Mouse (Mus musculus): Measurements from ENCODE around the gene Samd11.
A peak's percentile ranks its signal among the peaks of the same experiment; 100 is the strongest.

Samd11 gene

DNA sequence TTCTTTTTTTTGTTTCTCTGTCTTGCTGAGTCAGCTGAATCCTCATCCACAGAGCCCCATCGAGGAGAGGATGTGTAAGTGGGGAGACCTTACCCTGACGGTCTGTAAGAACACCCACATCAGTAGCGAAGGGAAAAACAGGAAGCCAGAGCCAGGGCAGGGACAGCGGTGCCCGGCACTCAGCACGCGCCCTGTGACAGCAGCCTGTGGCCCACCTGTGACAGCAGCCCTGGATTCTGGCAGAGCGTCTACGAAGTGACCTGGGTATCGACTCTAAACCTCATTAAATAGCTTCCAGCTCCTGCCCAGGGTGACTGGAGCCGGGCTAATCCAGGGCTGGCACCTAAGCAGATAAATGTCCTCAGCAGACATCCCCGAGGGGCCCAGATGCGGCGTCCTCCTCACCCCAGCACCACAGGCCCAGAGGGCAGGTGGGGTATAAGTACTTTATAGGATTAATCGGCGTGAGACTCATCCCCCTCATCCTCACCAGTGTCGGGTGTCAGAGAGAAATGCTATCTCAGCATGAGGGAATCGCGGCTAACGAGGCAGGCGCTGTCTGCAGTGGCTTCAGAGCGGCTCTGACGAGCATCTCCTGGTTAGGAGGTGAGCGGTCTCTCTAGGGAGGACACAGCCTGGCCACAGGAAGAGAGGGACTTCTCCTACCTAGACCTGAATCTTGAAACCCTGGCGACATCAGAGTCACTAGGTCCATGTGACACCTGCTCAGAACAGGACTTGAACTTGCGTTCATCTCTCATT lies at the start of gene Samd11:
Gene Samd11, minus strand, starts transcription at position 580 of the 762 bp plus-strand sequence.
- no peak for DNase-seq (ENCODE audit: low spot score)

DNA sequence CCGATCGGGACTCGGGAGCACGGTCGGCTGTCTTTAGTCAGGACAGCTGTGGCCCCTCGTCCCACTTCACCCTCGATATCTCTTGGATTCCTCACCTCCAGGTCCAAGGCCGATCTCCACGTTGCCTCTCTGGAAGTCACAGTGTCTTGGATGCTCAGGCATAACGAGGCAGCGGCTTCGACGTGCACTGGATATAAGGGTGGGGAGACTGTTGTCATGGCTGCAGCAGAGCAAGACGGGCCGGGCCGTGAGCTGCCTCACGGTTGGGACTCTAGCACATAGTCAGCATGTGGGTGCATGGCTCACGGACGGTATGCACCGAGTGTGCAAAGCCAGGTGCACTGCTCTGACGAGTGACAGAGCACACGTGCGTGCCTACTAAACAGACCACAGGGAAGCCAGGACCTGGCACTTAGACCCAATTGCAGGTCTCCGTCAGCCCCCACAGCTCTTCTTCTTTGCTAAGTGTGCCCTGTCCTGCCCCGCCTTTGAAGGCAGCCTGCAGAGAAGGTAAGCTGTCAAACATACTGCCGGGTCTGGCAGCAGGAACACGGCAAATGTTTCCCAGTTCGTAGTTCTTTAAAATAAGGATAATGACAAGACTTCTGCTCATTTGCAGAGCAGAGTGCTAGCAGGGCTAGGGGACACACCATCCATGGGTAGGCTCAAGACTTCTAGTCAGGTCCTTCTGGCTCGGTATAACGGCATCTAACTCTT lies 938 bp downstream of the Samd11 start:
- no peak for DNase-seq (ENCODE audit: low spot score)

DNA sequence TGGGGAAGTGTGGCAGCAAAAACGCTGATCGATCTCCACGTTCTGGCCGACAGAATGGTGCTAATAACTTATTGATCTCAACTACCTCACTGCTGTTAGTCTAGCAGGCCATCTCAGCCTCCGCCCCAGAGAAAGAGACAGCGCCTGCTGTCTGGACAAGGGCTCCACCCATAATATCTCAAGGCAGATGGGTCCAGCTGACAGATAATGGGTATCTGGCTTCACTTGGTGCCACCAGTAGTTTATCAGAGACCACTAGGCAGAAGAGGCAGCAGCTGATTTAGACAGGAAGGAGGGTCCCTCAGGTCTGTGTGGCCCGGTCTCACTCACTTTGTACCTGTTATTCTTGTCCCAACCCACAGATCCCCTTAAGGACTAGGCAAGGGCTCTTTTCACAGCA lies 2.4 kb downstream of the Samd11 start:
- DNase-seq (ENCODE audit: low spot score), result no peak

DNA sequence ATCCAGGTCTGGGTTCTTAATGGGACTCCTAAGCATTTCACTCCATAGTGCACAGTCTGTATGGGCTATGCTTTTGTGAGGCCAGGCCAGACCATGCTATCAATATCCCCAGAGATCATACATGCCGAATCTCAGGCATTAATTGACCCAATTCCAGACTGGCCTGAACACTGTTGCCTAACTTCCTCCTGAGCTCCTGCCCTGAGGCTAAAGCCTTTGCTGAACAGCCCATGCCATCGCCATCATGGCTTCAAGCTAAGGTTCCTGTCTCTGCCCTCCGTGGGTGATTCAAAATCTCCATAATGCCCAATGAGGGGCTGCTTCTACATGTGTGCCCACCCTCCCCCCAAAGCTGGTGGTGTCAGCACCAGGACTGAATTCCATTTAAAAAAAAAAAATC lies 2.8 kb downstream of the Samd11 start:
- DNase-seq (ENCODE audit: low spot score), result no peak

- DNase-seq (ENCODE audit: low spot score), result no peak
Observed at GRCm38 (mm10) chr4:156252140-156252539, 3.3 kb downstream of the Samd11 start.

- DNase-seq (ENCODE audit: low spot score), result no peak
Observed at GRCm38 (mm10) chr4:156251081-156251480, 4.4 kb downstream of the Samd11 start.

DNA sequence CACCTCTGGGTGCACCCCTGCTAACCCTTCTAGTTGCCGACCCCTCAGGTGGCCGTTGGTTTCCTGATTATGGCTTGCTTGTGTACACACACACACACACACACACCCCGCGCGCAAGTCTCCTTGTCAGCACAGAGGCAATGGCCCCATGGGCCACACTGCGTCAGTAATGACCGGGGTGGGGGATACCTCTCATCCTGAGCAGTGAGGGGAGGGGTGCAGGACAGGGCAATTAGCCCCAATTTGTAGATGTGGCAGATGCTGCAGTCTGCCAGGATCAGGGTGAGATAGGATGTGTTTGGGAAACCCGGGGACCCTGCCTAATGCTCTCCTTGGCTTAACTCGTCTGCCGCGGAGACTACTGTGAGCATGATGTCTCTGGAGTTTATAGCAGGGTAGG lies 5.9 kb downstream of the Samd11 start:
- no peak for DNase-seq (ENCODE audit: low spot score)

- no peak for DNase-seq (ENCODE audit: low spot score)
Observed at GRCm38 (mm10) chr4:156236651-156237447, 18.6 kb downstream of the Samd11 start.

DNA sequence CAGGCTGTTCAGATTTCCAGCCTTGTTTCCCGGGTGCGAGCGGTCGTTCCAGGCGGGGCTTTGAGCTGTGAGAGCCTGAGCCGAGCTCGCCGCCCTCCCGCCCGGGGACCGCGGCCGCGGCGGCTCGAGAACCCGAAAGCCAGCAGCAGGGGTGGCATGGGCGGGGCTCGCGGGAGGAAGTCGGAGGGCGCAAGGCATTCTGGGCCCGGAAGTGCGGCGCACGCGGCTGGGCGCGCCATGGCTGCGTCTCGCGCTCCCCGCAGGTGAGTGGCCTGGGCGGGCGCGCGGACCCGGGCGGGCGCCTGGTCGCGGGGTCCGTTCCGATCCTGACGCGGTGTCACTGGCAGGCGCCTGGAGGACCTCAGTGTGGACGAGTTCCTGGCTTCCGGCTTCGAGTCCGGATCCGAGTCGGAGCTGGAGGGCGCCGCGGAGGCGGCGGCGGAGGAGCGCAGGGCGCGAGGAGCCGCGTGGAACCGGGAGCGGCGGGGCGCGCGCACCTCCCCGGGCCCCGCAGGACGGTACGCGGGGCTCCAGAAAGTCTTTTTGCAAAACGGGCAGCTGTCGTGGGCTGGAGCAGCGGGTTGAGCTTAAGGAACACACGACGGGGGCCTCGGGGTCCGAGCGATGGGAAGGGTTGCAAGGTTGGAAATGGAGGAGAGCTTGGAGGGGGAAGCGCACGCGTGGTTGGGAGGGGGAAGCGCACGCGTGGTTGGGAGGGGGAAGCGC lies 19.5 kb downstream of the Samd11 start, which contains the start of gene Noc2l:
Gene Noc2l, plus strand, starts transcription at position 203 of the 726 bp plus-strand sequence.
- peak; percentile 70 for DNase-seq (ENCODE audit: low spot score)

- DNase-seq (ENCODE audit: low spot score), result no peak
Observed at GRCm38 (mm10) chr4:156235360-156235770, 20.1 kb downstream of the Samd11 start.

DNA sequence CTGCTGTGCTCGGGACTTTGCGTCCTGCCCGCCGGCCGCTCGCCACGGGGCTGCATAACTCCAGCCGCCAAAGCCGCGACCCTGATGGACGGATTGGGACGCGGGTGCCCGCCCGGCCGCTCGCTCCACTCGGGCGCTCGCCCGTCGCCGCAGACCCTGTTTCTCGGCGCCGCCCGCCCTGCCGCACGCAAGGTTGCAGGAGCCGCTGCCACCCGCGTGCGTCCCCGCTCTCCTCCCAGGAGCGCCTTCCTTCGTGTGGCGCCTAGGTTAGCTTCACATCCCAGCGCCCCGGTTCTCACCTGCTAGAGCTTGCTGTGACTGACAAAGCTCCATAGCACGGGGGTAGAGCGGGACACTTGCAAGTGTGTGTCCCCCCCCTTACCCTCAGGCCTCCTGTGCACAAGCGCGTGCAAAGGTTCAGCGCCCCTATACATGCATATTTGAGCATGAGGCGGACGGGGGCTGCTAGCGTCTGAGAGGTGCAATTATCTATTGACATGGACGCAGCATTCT lies 20.7 kb downstream of the Samd11 start, which contains the start of gene Plekhn1:
Gene Plekhn1, minus strand, starts transcription at position 157 of the 513 bp plus-strand sequence.
- DNase-seq (ENCODE audit: low spot score), result no peak

DNA sequence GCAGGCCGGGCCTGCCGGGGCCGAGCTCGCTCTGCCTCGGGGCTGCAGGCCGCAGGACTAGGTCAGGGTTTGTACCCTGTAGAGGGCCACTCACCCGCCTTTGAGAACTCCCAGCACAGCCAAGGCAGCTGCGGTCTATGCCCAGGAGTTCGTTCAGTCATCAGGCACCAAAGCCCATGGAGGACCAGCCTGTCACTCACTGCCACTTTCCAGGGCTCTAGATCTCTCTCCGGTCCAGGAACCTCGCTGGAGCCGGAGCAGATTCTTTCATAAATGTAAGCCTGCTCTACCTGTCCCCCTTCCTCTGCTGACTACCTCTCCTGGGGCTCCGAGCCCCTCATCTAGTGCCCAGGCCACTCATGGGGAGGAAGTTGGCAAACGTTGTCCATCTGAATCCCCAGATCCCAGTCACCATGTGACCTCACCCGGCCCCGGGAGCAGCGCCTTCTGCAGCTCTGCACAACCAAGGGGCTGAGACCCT lies 21.4 kb downstream of the Samd11 start:
- no peak for DNase-seq (ENCODE audit: low spot score)

GRCm38 (mm10) chr4:156228393-156229024 lies 26.9 kb downstream of the Samd11 start:
- DNase-seq (ENCODE audit: low spot score), result no peak

DNA sequence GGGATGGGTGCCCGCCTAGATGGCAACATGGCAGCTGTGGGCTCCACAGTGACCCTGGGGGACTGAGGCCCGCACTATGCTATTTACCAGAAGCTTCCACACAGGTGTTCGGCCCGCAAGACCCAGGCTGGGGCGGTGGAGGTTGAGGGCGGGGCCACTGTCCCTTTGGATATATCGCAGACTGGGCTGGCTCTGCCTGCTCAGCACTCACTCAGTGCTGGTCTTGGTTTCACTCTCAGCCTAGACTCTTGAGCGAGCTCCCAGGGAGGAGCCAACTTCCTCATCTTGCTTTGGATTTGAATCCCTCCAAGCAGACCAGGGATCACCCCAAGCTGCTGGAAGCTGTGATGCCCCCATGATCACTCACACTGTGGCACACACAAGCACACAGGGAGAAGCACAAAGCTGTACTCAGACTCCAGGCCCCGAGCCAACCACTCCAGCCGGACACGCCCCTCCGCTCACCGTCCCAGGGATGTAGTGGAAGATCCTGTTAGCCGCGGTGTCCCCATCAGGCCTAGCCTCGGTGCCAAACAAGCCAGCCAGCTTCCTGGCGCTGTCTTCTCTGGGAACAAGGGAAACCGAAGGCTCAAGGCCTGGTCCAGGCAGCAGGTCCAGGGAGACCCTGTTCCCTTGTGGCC lies 27.6 kb downstream of the Samd11 start:
- no peak for DNase-seq (ENCODE audit: low spot score)

- DNase-seq (ENCODE audit: low spot score), result no peak
Observed at GRCm38 (mm10) chr4:156224276-156224675, 31.2 kb downstream of the Samd11 start.

GRCm38 (mm10) chr4:156219936-156220335 lies 35.5 kb downstream of the Samd11 start:
- DNase-seq (ENCODE audit: low spot score), result no peak

- DNase-seq (ENCODE audit: low spot score), result no peak
Observed at GRCm38 (mm10) chr4:156217838-156218237, 37.6 kb downstream of the Samd11 start.

- no peak for DNase-seq (ENCODE audit: low spot score)
Observed at GRCm38 (mm10) chr4:156217022-156217669, 38.3 kb downstream of the Samd11 start.

DNA sequence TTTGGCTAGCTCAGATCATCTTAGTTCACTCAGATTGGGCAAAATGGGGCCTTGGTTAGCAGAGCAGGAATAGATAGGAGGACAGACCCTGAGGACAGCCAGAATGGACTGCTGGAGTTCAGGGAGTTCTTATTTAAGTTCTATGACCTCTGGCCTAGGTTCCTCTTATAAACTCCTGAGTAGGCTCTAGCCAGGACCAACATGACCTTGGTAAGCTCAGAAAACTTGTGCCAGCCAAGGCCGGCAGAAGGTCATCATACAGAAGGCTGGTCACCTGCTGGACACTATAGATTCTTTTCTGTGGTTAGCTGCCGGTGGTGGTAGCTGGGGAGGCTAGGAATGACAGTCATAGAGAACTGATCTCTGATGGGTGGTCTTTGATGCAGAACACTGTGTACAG lies 39.3 kb downstream of the Samd11 start:
- no peak for DNase-seq (ENCODE audit: low spot score)

DNA sequence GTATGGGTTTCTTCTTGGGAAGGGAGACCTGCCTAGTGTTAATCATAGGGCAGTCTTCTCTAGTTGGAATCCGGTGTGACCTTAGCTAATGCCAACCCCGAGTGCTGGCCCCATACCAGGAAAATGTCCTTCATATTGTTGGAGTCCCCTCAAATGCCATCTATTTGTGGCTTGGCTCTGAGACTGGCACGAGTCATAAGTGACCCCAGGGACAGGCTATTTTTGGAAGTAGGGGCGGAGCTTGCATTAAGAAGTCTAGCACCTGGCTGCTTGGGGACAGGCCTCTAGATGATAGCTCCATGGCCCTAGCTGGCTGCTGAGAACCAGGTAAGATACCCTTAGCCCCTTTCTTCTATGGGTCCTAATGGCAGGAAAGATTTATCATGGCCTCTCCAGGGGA lies 39.8 kb downstream of the Samd11 start, which contains the start of gene Perm1:
Gene Perm1, plus strand, starts transcription at position 220 of the 400 bp plus-strand sequence.
- DNase-seq (ENCODE audit: low spot score), result no peak

Data from urinary bladder, postnatal 10 days (tissue).